Mouse (Mus musculus) embryonic facial prominence, embryonic 14.5 days (tissue): ENCODE measurements at regions not wholly inside any gene's neighbourhood (a gene's known extent, or its start where the extent isn't known, plus 50 kb on each side); places are given as distances from the start of the nearest gene placed in this dataset. TPM values are rescaled to one million over a fixed set of nuclear protein-coding genes. Genes with fewer than 3 reads are reported as not detected.

Source experiments
- ATAC-seq: fragments of 200-750 bp; cut with Nextera tagmentation; 2 replicates; pipeline ENCODE4 v1.8.0; 2017; ENCODE audit warnings: low read depth, moderate number of reproducible peaks, moderate TSS enrichment
- DNase-seq: peaks from one replicate; pipeline ENCODE4 v3.0.0-alpha.2; 2015; ENCODE audit warnings: low spot score
- H3K27ac ChIP-seq: fragments of 300-500 bp; sonication (generic); replicated peaks from 2 replicates; pipeline ENCODE4 v1.5.1; 2014; ENCODE audit warnings: low read depth, mild to moderate bottlenecking, low read length, moderate library complexity
- H3K27me3 ChIP-seq: fragments of 300-500 bp; sonication (generic); replicated peaks from 2 replicates; pipeline ENCODE4 v1.6.1; 2014; ENCODE audit warnings: low read length; ENCODE audit not compliant: control insufficient read depth, insufficient read depth
- H3K36me3 ChIP-seq: fragments of 300-500 bp; sonication (generic); 2 replicates; pipeline ENCODE4 v1.6.1; 2014; ENCODE audit warnings: low read length, mixed read lengths; ENCODE audit not compliant: control insufficient read depth, insufficient read depth
- H3K4me1 ChIP-seq: fragments of 300-500 bp; sonication (generic); 2 replicates; pipeline ENCODE4 v1.6.1; 2014; ENCODE audit warnings: antibody characterized with exemption, low read length; ENCODE audit not compliant: control insufficient read depth, insufficient read depth
- H3K4me2 ChIP-seq: fragments of 300-500 bp; sonication (generic); 2 replicates; pipeline ENCODE4 v1.6.1; 2014; ENCODE audit warnings: low read depth, mild to moderate bottlenecking, low read length, moderate library complexity, mixed read lengths
- H3K4me3 ChIP-seq: fragments of 300-500 bp; sonication (generic); 2 replicates; pipeline ENCODE4 v1.5.1; 2014; ENCODE audit warnings: low read depth, mild to moderate bottlenecking, low read length
- H3K9ac ChIP-seq: fragments of 300-500 bp; sonication (generic); 2 replicates; pipeline ENCODE4 v1.6.1; 2014; ENCODE audit warnings: low read depth, mild to moderate bottlenecking, low read length, moderate library complexity, mixed read lengths
- H3K9me3 ChIP-seq: fragments of 300-500 bp; sonication (generic); 2 replicates; pipeline ENCODE4 v1.6.1; 2016; ENCODE audit warnings: low read length; ENCODE audit not compliant: control insufficient read depth
- WGBS: fragments of 180-500 bp; shearing (Covaris S2); extraction: QIAGEN DNeasy Blood & Tissue Kit; methylation state at CpG from one replicate; pipeline ENCODE4 v1.1.7; 2014; 5-methylcytosine and 5-hydroxymethylcytosine counted together
- microRNA-seq: library from miRNA; unstranded; fragments of <30 nt; microRNA quantifications from one replicate; pipeline ENCODE4, GENCODE M21; 2016; ENCODE audit warnings: borderline number of aligned reads

DNA sequence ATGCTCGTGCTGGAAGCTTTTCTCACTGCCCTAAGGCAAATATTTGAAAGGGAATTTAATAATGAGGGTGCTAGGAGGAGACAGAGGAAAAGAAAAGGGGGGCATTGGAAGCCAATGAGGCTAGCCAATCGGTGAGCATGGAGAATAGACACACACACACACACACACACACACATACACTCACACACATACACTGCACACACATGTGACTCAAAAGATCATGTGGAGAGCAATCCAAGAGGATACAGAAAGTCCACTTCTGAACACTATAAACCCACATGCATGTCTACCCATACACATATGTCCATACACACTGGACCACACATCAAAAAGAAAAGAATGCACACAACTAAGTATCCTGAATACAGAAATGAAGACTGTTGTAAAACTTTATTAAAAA lies 88.4 kb upstream of the Sphkap start:
- Histone ChIP-seq H3K27ac (no peak overlapping the region), H3K4me3 (no peak overlapping the region), H3K9me3 (no peaks in the 10 kb centered on the region), H3K36me3 (no peaks in the 10 kb centered on the region), H3K9ac (no peak overlapping the region), H3K4me2 (no peak overlapping the region), H3K4me1 (no peaks in the 10 kb centered on the region), H3K27me3 (no peaks in the 10 kb centered on the region)
- WGBS = 49% methylated on average over 2 of the region's 2 CpGs
- peak; percentile 8 for DNase-seq
- ATAC-seq = no peak

DNA sequence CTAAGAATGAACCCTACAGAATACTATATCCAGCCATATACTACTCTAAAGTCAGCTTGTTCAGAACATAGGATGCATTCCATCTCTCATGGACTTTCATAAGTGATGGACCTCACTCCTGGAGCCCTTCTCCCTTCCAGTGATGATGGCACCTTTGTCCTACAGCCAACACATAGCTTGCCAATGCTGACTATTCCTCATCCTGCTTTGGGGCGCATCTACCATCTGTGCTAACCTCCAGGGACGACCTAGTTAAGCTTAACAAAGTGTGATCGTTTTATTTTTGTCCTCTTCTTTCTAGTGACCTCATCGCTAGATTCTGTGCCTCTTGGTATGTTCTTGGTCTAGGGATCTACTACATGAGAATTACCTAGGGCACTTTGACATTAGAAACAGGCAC lies 87.0 kb upstream of the Sphkap start:
- H3K36me3 ChIP-seq = no peaks in the 10 kb centered on the region
- H3K27me3 ChIP-seq = no peaks in the 10 kb centered on the region
- H3K9ac ChIP-seq = no peak overlapping the region
- H3K4me1 ChIP-seq = no peaks in the 10 kb centered on the region
- ATAC-seq (no peak), DNase-seq (no peak)
- H3K27ac ChIP-seq = no peak overlapping the region
- H3K4me2 ChIP-seq = no peak overlapping the region
- H3K9me3 ChIP-seq = no peaks in the 10 kb centered on the region
- WGBS = 79% methylated on average over 4 of the region's 4 CpGs
- H3K4me3 ChIP-seq = no peak overlapping the region

DNA sequence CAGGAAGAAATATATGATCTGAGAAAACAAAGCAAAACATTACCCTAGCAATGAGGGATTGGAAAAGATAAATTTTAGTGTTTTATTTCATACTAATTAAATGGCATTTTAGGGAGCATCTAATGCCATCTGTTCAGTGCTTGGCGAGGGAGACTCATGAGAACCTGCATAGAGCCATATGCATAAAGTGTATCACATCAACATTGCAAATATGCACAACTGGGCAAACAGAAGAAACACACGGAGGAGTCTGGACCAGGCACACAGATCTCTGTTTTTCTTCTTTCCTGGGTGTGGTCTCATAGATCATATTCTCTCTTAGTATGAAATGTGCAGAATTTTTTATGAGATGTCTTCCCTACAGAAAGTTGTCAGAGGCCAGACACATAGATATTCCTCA lies 71.1 kb upstream of the Sphkap start:
- WGBS = 67% methylated on average over 2 of the region's 2 CpGs
- ATAC-seq (no peak), DNase-seq (no peak)
- no peaks in the 10 kb centered on the region for H3K27me3 ChIP-seq
- no peak overlapping the region for H3K27ac ChIP-seq
- H3K4me1 ChIP-seq = no peaks in the 10 kb centered on the region
- no peak overlapping the region for H3K9ac ChIP-seq
- no peaks in the 10 kb centered on the region for H3K36me3 ChIP-seq
- no peak overlapping the region for H3K4me2 ChIP-seq
- H3K4me3 ChIP-seq = no peak overlapping the region
- H3K9me3 ChIP-seq = no peaks in the 10 kb centered on the region

Small RNA genes lying in the stretch of these regions (microRNA-seq; reads per million reads assigned to microRNA genes)
- not detected for gene Gm25754
